Mouse (Mus musculus): Measurements from ENCODE around the gene Pusl1.

The Pusl1 gene

GRCm38 (mm10) chr4:155841651-155842270, 49.8 kb downstream of the Pusl1 start:
- 60% methylated on average over 38 of the region's 38 CpGs for WGBS

DNA sequence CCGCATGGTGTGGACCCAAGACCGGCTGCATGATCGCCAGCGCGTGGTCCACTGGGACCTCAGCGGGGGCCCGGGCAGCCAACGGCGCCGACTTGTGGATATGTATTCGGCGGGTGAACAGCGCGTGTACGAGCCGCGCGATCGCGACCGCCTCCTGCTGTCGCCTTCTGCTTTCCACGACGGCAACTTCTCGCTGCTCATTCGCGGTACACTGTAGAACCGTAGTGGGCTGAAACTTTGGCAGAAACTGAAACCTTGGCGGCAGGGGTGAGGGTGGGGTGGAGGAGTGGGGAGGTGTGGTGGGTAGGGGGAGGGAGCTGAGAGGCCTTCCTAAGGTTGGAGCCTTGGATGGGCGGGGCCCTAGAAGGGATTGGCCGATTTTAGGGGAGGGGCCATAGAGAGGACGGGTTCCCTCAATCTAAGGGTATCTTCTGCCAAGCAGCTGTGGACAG, 50.6 kb downstream of the Pusl1 start:
- WGBS: 2% methylated on average over 32 of the region's 32 CpGs

DNA sequence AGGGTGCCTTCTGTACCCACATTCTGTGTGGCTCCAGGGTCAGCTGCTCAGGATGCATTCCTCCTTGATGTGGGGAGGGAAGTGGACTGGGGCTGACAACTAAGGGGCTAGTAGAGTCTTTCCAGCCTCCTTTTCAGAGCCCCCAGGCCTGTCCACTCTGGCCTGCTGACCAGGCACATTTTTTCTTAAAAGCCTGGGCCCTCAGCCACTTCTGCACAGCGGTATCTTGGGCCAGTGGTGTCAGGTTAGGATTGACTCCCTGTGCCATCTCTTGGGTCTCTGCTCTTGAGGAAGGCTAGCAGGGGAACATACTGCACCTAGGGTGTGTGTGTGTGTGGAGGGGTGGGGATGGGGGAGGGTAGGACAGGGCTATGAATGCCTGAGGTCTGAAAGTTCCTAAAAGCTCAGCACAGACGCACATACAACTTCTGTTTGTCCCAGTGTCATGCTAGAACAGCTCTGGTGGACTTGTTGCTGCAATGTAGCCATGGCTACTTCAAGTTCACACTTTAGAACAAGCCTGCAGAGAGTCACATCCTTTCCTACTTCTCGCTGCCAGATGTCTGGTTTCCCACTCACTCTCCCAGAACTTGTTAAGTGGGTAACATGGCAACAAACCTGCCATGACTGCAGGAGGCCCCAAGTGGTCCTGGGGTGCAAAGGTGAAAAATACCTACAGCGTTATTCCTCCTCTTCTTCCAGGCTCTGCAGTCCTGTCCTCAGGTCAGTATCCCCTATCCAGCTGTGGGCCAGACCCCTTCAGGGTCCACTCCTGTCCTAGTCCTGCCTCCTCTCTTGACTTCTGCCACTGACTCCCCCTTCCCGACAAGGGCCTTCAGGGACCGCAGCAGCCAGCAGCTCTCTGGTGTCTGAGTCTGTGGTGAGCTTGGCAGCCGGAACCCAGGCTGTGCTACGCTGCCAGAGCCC, 51.2 kb downstream of the Pusl1 start:
- 31% methylated on average over 8 of the region's 8 CpGs for WGBS

DNA sequence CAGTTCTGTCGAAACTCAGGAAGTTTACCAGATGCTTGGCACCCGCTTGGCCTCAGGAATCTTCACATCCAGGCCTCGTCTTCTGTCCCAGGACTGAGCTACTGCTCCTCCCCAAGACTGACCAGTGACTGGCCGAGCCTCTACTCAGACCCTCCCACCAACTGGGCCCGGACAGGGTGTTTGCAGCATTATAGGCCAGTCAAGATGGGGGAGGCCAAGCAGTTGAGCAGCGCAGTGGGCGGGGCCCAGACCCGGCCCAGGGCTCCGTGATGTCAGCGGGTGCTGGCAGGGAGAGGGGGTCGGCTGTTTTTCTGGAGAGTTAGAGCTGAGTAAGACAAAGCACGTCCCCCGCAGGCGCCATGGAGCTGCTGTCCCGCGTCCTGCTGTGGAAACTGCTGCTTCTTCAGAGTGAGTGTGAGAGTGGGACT, 52.1 kb downstream of the Pusl1 start, which contains the start of gene Mxra8:
Gene Mxra8, plus strand, starts transcription at position 198 of the 428 bp plus-strand sequence.
- WGBS: 34% methylated on average over 16 of the region's 16 CpGs

DNA sequence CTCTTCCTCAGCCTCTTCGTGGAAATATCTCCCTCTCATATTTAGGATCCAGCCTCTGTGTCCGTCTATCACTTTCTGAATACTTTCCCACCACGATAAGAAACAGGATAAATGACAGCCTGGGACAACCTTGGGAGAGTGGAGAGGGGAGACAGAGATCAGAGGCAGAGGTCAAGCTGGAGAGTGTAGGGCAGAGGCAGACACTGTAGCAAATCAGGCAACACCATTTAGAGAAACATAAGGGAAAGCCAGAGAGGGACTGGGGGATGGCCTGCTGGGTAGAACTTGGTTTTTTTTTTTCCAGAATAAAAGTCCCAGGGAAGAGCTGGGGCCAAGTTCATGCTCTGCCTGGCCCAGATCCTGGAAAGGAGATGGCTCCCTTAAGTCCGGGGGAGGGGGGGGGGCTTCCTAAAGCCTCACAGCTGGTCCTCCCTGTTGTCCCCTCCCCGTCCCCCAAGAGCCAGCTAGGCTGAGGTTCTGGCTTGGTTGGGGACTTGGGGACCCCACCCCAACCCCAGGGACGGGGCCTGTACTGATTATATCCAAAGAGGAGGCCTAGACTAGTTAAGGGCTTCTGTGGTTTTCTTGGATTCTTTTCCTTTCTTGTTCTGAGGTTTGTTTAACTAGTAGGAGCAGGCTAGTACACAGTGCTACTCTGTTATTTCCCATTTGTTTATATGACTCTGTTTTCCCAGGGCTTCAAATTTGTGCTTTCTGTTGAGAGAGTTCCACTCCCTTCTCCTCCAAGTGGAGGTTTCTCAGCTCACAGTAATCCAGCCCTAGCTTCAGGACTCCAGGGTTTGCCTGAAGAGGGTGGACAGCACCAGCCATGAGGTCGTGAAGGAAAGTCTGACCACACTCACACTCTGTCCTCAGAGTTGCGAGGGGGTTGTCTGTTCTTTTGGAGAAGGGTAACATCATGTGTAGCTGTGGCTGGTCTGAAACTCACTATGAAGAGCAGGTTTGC, 53.1 kb downstream of the Pusl1 start:
- WGBS: 66% methylated on average over 8 of the region's 8 CpGs
